Mouse (Mus musculus) ES-E14 (cell line): ENCODE measurements at regions not wholly inside any gene's neighbourhood (a gene's known extent, or its start where the extent isn't known, plus 50 kb on each side); places are given as distances from the start of the nearest gene placed in this dataset.

Source experiments
- CHD2 ChIP-seq: IDR thresholded peaks from 2 replicates; pipeline ENCODE4 v1.6.1; 2014; ENCODE audit warnings: mild to moderate bottlenecking, low read depth, low read length, inconsistent platforms
- MAFK ChIP-seq: IDR thresholded peaks from 2 replicates; pipeline ENCODE4 v1.6.1; 2014; ENCODE audit warnings: mild to moderate bottlenecking, low read depth, low read length, inconsistent platforms; ENCODE audit not compliant: insufficient read depth
- ZC3H11A ChIP-seq: IDR thresholded peaks from 2 replicates; pipeline ENCODE4 v1.6.1; 2012; ENCODE audit warnings: low read depth, mild to moderate bottlenecking, inconsistent platforms, low read length, borderline replicate concordance

DNA sequence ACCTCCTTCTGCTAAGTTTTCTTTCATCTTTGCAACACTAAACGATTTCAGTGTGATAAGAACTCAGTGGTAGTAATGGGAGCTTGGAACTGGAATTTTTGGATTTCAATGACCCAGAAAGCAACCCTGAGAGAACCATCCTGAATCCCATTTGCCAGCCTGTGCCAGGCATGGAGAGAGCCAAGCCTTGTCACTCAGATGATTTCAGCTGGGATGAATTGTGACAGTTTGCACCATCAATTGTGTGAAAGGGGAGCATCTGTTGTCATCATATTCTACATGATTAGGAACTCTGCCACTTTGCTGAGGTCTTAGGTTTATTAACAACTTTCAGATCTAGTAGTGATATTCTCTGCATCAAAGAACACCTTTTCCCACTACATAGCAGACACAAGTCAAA lies 328.4 kb upstream of the Gm10800 start:
- TF ChIP-seq MAFK, result no peak
- TF ChIP-seq ZC3H11A, result no peak
- TF ChIP-seq CHD2, result no peak
